Mouse (Mus musculus) kidney, embryonic 16.5 days (tissue): ENCODE measurements around the gene Ccdc85c. TPM values are rescaled to one million over a fixed set of nuclear protein-coding genes. Genes with fewer than 3 reads are reported as not detected.

Source experiments
- ATAC-seq: fragments of 200-750 bp; cut with Nextera tagmentation; 2 replicates; pipeline ENCODE4 v1.8.0; 2017; ENCODE audit warnings: moderate TSS enrichment; ENCODE audit not compliant: low FRiP score, low TSS enrichment
- H3K27ac ChIP-seq: fragments of 300-500 bp; sonication (generic); 2 replicates; pipeline ENCODE4 v1.5.1; 2014; ENCODE audit warnings: low read length
- H3K27me3 ChIP-seq: fragments of 300-500 bp; sonication (generic); 2 replicates; pipeline ENCODE4 v1.6.1; 2014; ENCODE audit warnings: low read length, control low read depth, mixed read lengths; ENCODE audit not compliant: insufficient read depth
- H3K36me3 ChIP-seq: fragments of 300-500 bp; sonication (generic); 2 replicates; pipeline ENCODE4 v1.6.1; 2014; ENCODE audit warnings: low read length, control low read depth, mixed read lengths; ENCODE audit not compliant: insufficient read depth
- H3K4me1 ChIP-seq: fragments of 300-500 bp; sonication (generic); 2 replicates; pipeline ENCODE4 v1.6.1; 2014; ENCODE audit warnings: low read length, control low read depth, mixed read lengths; ENCODE audit not compliant: insufficient read depth
- H3K4me2 ChIP-seq: fragments of 300-500 bp; sonication (generic); replicated peaks from 2 replicates; pipeline ENCODE4 v1.6.1; 2014; ENCODE audit warnings: low read depth, low read length
- H3K4me3 ChIP-seq: fragments of 300-500 bp; sonication (generic); 2 replicates; pipeline ENCODE4 v1.5.1; 2014; ENCODE audit warnings: mild to moderate bottlenecking, low read length
- H3K9ac ChIP-seq: fragments of 300-500 bp; sonication (generic); replicated peaks from 2 replicates; pipeline ENCODE4 v1.6.1; 2014; ENCODE audit warnings: low read length
- H3K9me3 ChIP-seq: fragments of 300-500 bp; sonication (generic); 2 replicates; pipeline ENCODE4 v1.6.1; 2016; ENCODE audit warnings: low read length, control low read depth
- WGBS: fragments of 180-500 bp; shearing (Covaris S2); extraction: QIAGEN DNeasy Blood & Tissue Kit; methylation state at CpG from one replicate; pipeline ENCODE4 v1.1.7; 2014; 5-methylcytosine and 5-hydroxymethylcytosine counted together
- polyA plus RNA-seq: library from polyadenylated mRNA; unstranded; fragments of >200 nt; fragmentation: Nextera tagmentation; extraction: Ambion mirVana; gene quantifications from 2 replicates; pipeline ENCODE4 v1.2.1, GENCODE M21; 2015

Gene Ccdc85c
- polyA plus RNA-seq, 1 experiment from 2014 or later: 5.3 TPM

GRCm38 (mm10) chr12:108235976-108236555, 39.2 kb downstream of the Ccdc85c start:
- Histone ChIP-seq H3K4me2 (no peak overlapping the region), H3K27me3 (no peaks in the 10 kb centered on the region), H3K4me3 (no peak overlapping the region), H3K4me1 (peaks cover 59% of the 10 kb centered on the region), H3K27ac (no peak overlapping the region), H3K9me3 (no peaks in the 10 kb centered on the region), H3K9ac (no peak overlapping the region), H3K36me3 (no peaks in the 10 kb centered on the region)
- WGBS: 58% methylated on average over 16 of the region's 18 CpGs
- ATAC-seq: no peak

- no peak overlapping the region for H3K27ac ChIP-seq
- WGBS: 86% methylated on average over 14 of the region's 14 CpGs
- no peaks in the 10 kb centered on the region for H3K27me3 ChIP-seq
- H3K4me2 ChIP-seq: no peak overlapping the region
- no peaks in the 10 kb centered on the region for H3K36me3 ChIP-seq
- H3K4me1 ChIP-seq: peaks cover 53% of the 10 kb centered on the region
- no peak overlapping the region for H3K4me3 ChIP-seq
- H3K9me3 ChIP-seq: no peaks in the 10 kb centered on the region
- no peak for ATAC-seq
- H3K9ac ChIP-seq: no peak overlapping the region
Observed at GRCm38 (mm10) chr12:108234832-108235602, 40.2 kb downstream of the Ccdc85c start.

- no peak overlapping the region for H3K4me3 ChIP-seq
- H3K9ac ChIP-seq: no peak overlapping the region
- no peaks in the 10 kb centered on the region for H3K27me3 ChIP-seq
- H3K9me3 ChIP-seq: no peaks in the 10 kb centered on the region
- no peaks in the 10 kb centered on the region for H3K36me3 ChIP-seq
- H3K4me2 ChIP-seq: no peak overlapping the region
- H3K27ac ChIP-seq: no peak overlapping the region
- ATAC-seq: no peak
- peaks cover 51% of the 10 kb centered on the region for H3K4me1 ChIP-seq
- 86% methylated on average over 6 of the region's 6 CpGs for WGBS
Observed at GRCm38 (mm10) chr12:108233736-108234135, 41.5 kb downstream of the Ccdc85c start.

- Histone ChIP-seq H3K27me3 (no peaks in the 10 kb centered on the region), H3K4me3 (no peak overlapping the region), H3K4me2 (no peak overlapping the region), H3K36me3 (no peaks in the 10 kb centered on the region), H3K9me3 (no peaks in the 10 kb centered on the region), H3K9ac (no peak overlapping the region), H3K27ac (no peak overlapping the region), H3K4me1 (peaks cover 34% of the 10 kb centered on the region)
- 63% methylated on average over 9 of the region's 9 CpGs for WGBS
- ATAC-seq: no peak
Observed at GRCm38 (mm10) chr12:108231901-108232300, 43.3 kb downstream of the Ccdc85c start.

GRCm38 (mm10) chr12:108230821-108231794, 44.1 kb downstream of the Ccdc85c start:
- Histone ChIP-seq H3K4me1 (peaks cover 29% of the 10 kb centered on the region), H3K36me3 (no peaks in the 10 kb centered on the region), H3K4me2 (no peak overlapping the region), H3K4me3 (no peak overlapping the region), H3K9me3 (no peaks in the 10 kb centered on the region), H3K9ac (no peak overlapping the region), H3K27me3 (no peaks in the 10 kb centered on the region), H3K27ac (no peak overlapping the region)
- ATAC-seq: peak; percentile 29; the same call in 1 of the 2 replicates
- 58% methylated on average over 17 of the region's 18 CpGs for WGBS

- H3K4me3 ChIP-seq: no peak overlapping the region
- no peak overlapping the region for H3K4me2 ChIP-seq
- no peaks in the 10 kb centered on the region for H3K27me3 ChIP-seq
- no peak overlapping the region; the same call in 1 of the 2 replicates for H3K9ac ChIP-seq
- H3K36me3 ChIP-seq: no peaks in the 10 kb centered on the region
- no peak for ATAC-seq
- peaks cover 33% of the 10 kb centered on the region for H3K4me1 ChIP-seq
- no peaks in the 10 kb centered on the region for H3K9me3 ChIP-seq
- 67% methylated on average over 12 of the region's 12 CpGs for WGBS
- H3K27ac ChIP-seq: no peak overlapping the region
Observed at GRCm38 (mm10) chr12:108230077-108230476, 45.1 kb downstream of the Ccdc85c start.

- no peak overlapping the region for H3K4me3 ChIP-seq
- no peak overlapping the region for H3K4me2 ChIP-seq
- H3K36me3 ChIP-seq: no peaks in the 10 kb centered on the region
- no peak overlapping the region for H3K27ac ChIP-seq
- no peaks in the 10 kb centered on the region for H3K27me3 ChIP-seq
- H3K4me1 ChIP-seq: peaks cover 55% of the 10 kb centered on the region
- no peak overlapping the region for H3K9ac ChIP-seq
- ATAC-seq: no peak
- WGBS: 84% methylated on average over 16 of the region's 16 CpGs
- no peaks in the 10 kb centered on the region for H3K9me3 ChIP-seq
Observed at GRCm38 (mm10) chr12:108227527-108227926, 47.7 kb downstream of the Ccdc85c start.

- 85% methylated on average over 12 of the region's 12 CpGs for WGBS
- H3K36me3 ChIP-seq: no peaks in the 10 kb centered on the region
- no peak overlapping the region for H3K27ac ChIP-seq
- H3K4me1 ChIP-seq: peaks cover 55% of the 10 kb centered on the region
- ATAC-seq: no peak
- H3K4me3 ChIP-seq: no peak overlapping the region
- H3K9me3 ChIP-seq: no peaks in the 10 kb centered on the region
- no peak overlapping the region for H3K9ac ChIP-seq
- H3K4me2 ChIP-seq: no peak overlapping the region
- H3K27me3 ChIP-seq: no peaks in the 10 kb centered on the region
Observed at GRCm38 (mm10) chr12:108226941-108227340, 48.3 kb downstream of the Ccdc85c start.

GRCm38 (mm10) chr12:108226216-108226615, 49.0 kb downstream of the Ccdc85c start:
- Histone ChIP-seq H3K9me3 (no peaks in the 10 kb centered on the region), H3K4me3 (no peak overlapping the region), H3K4me1 (peaks cover 54% of the 10 kb centered on the region), H3K9ac (peak overlapping the region; percentile 26; the same call in 1 of the 2 replicates), H3K27ac (no peak overlapping the region), H3K4me2 (no peak overlapping the region), H3K27me3 (no peaks in the 10 kb centered on the region), H3K36me3 (no peaks in the 10 kb centered on the region)
- 79% methylated on average over 13 of the region's 13 CpGs for WGBS
- ATAC-seq: no peak
